Mouse (Mus musculus) kidney, postnatal 0 days (tissue): ENCODE data around the gene Tceanc. TPM values are rescaled to one million over a fixed set of nuclear protein-coding genes. Genes with fewer than 3 reads are reported as not detected.
A peak's percentile ranks its signal among the peaks of the same experiment; 100 is the strongest.

ENCODE experiments used
- ATAC-seq: fragments of 200-750 bp; cut with Nextera tagmentation; replicated peaks from 2 replicates; pipeline ENCODE4 v1.8.0; 2017; ENCODE audit warnings: low read depth, moderate number of reproducible peaks, moderate TSS enrichment, moderate library complexity; ENCODE audit not compliant: low FRiP score
- DNase-seq: peaks from one replicate; pipeline ENCODE4 v3.0.0-alpha.2; 2016; ENCODE audit warnings: low spot score
- H3K27ac ChIP-seq: fragments of 300-500 bp; sonication (generic); 2 replicates; pipeline ENCODE4 v1.5.1; 2014; ENCODE audit warnings: mild to moderate bottlenecking
- H3K27me3 ChIP-seq: fragments of 300-500 bp; sonication (generic); 2 replicates; pipeline ENCODE4 v1.6.1; 2014; ENCODE audit warnings: low read length, mixed read lengths; ENCODE audit not compliant: insufficient read depth
- H3K36me3 ChIP-seq: fragments of 300-500 bp; sonication (generic); 2 replicates; pipeline ENCODE4 v1.6.1; 2014; ENCODE audit warnings: low read length, mixed read lengths; ENCODE audit not compliant: insufficient read depth
- H3K4me1 ChIP-seq: fragments of 300-500 bp; sonication (generic); replicated peaks from 2 replicates; pipeline ENCODE4 v1.6.1; 2014; ENCODE audit warnings: antibody characterized with exemption, low read length, mixed read lengths; ENCODE audit not compliant: insufficient read depth
- H3K4me2 ChIP-seq: fragments of 300-500 bp; sonication (generic); 2 replicates; pipeline ENCODE4 v1.6.1; 2014; ENCODE audit warnings: mild to moderate bottlenecking, low read length, moderate library complexity, mixed read lengths
- H3K4me3 ChIP-seq: fragments of 300-500 bp; sonication (generic); replicated peaks from 2 replicates; pipeline ENCODE4 v1.5.1; 2014; ENCODE audit warnings: low read depth, low read length
- H3K9ac ChIP-seq: fragments of 300-500 bp; sonication (generic); 2 replicates; pipeline ENCODE4 v1.6.1; 2014; ENCODE audit warnings: low read depth, low read length
- H3K9me3 ChIP-seq: fragments of 300-500 bp; sonication (generic); replicated peaks from 2 replicates; pipeline ENCODE4 v1.6.1; 2016; ENCODE audit warnings: low read length, inconsistent platforms, mixed read lengths
- CTCF ChIP-seq: IDR thresholded peaks from 2 replicates; pipeline ENCODE4 v1.5.1; 2016; ENCODE audit warnings: antibody characterized with exemption, low read depth, mild to moderate bottlenecking, moderate library complexity
- WGBS: fragments of 180-500 bp; shearing (Covaris S2); extraction: QIAGEN DNeasy Blood & Tissue Kit; methylation state at CpG from one replicate; pipeline ENCODE4 v1.1.7; 2014; 5-methylcytosine and 5-hydroxymethylcytosine counted together
- polyA plus RNA-seq: library from polyadenylated mRNA; unstranded; fragments of >200 nt; fragmentation: Nextera tagmentation; extraction: Ambion mirVana; gene quantifications from 2 replicates; pipeline ENCODE4 v1.2.1, GENCODE M21; 2015

The Tceanc gene
- polyA plus RNA-seq, 1 experiment from 2014 or later = 9.2 TPM

- H3K27ac ChIP-seq = no peak overlapping the region
- H3K27me3 ChIP-seq = no peaks in the 10 kb centered on the region
- no peaks in the 10 kb centered on the region for H3K36me3 ChIP-seq
- H3K4me3 ChIP-seq = no peak overlapping the region
- WGBS = 75% methylated on average over 6 of the region's 6 CpGs
- TF ChIP-seq CTCF = no peak
- no peaks in the 10 kb centered on the region for H3K4me1 ChIP-seq
- no peak for DNase-seq
- no peak overlapping the region for H3K9ac ChIP-seq
- no peak for ATAC-seq
- no peak overlapping the region for H3K4me2 ChIP-seq
- no peaks in the 10 kb centered on the region for H3K9me3 ChIP-seq
Observed at GRCm38 (mm10) chrX:166472612-166473011, 45.8 kb downstream of the Tceanc start.

- no peaks in the 10 kb centered on the region for H3K27me3 ChIP-seq
- WGBS = 88% methylated on average over 7 of the region's 7 CpGs
- no peak for ATAC-seq
Observed at GRCm38 (mm10) chrX:166468321-166468720, 50.0 kb downstream of the Tceanc start.

GRCm38 (mm10) chrX:166455525-166455924 is 62.8 kb downstream of the Tceanc start:
- H3K27ac ChIP-seq = no peak overlapping the region
- ATAC-seq = no peak
- H3K36me3 ChIP-seq = no peaks in the 10 kb centered on the region
- H3K4me3 ChIP-seq = no peak overlapping the region
- H3K4me2 ChIP-seq = no peak overlapping the region
- no peak for DNase-seq
- 96% methylated on average over 1 of the region's 1 CpGs for WGBS
- no peaks in the 10 kb centered on the region for H3K4me1 ChIP-seq
- no peak for TF ChIP-seq CTCF
- H3K27me3 ChIP-seq = no peaks in the 10 kb centered on the region
- H3K9ac ChIP-seq = no peak overlapping the region
- no peaks in the 10 kb centered on the region for H3K9me3 ChIP-seq

More at GRCm38 (mm10) chrX:166468321-166468720, 50.0 kb downstream of the Tceanc start:
- H3K4me3 ChIP-seq = no peak overlapping the region
- DNase-seq = no peak
- H3K9ac ChIP-seq = no peak overlapping the region
- no peaks in the 10 kb centered on the region for H3K9me3 ChIP-seq
- H3K4me1 ChIP-seq = no peaks in the 10 kb centered on the region
- H3K27ac ChIP-seq = no peak overlapping the region
- H3K4me2 ChIP-seq = no peak overlapping the region
- TF ChIP-seq CTCF = no peak
- no peaks in the 10 kb centered on the region for H3K36me3 ChIP-seq

GRCm38 (mm10) chrX:166454331-166454730 is 64.0 kb downstream of the Tceanc start:
- no peaks in the 10 kb centered on the region for H3K4me1 ChIP-seq
- no peaks in the 10 kb centered on the region for H3K9me3 ChIP-seq
- ATAC-seq (no peak), DNase-seq (no peak)
- H3K4me2 ChIP-seq = no peak overlapping the region
- peak; percentile 18; the same call in 1 of the 2 replicates for TF ChIP-seq CTCF
- H3K27ac ChIP-seq = no peak overlapping the region
- H3K36me3 ChIP-seq = no peaks in the 10 kb centered on the region
- no peak overlapping the region for H3K4me3 ChIP-seq
- no peaks in the 10 kb centered on the region for H3K27me3 ChIP-seq
- WGBS = 82% methylated on average over 3 of the region's 3 CpGs
- no peak overlapping the region for H3K9ac ChIP-seq

- Histone ChIP-seq H3K4me1 (no peaks in the 10 kb centered on the region), H3K9ac (no peak overlapping the region), H3K27ac (no peak overlapping the region), H3K36me3 (no peaks in the 10 kb centered on the region), H3K9me3 (no peaks in the 10 kb centered on the region), H3K27me3 (no peaks in the 10 kb centered on the region), H3K4me3 (no peak overlapping the region), H3K4me2 (no peak overlapping the region)
- 66% methylated on average over 6 of the region's 6 CpGs for WGBS
- TF ChIP-seq CTCF = no peak
- no peak for DNase-seq
- no peak for ATAC-seq
Observed at GRCm38 (mm10) chrX:166453532-166453931, 64.8 kb downstream of the Tceanc start.

Other genes starting within 250 kb of the Tceanc start
- gene Trappc2, start 78.0 kb downstream of the Tceanc start, polyA plus RNA-seq = 30.1 and 30.8 TPM in 2 replicates
- gene Ofd1, start 77.9 kb downstream of the Tceanc start, polyA plus RNA-seq = 7.8 and 8.2 TPM in 2 replicates
- gene Rab9, start 38.7 kb downstream of the Tceanc start, polyA plus RNA-seq = 74.3 and 75.0 TPM in 2 replicates
- 14.1 and 16.1 TPM in 2 replicates for gene Egfl6, start 67.2 kb upstream of the Tceanc start, polyA plus RNA-seq